Mouse (Mus musculus): ENCODE results near the gene Ipo4.

Ipo4 gene

DNA sequence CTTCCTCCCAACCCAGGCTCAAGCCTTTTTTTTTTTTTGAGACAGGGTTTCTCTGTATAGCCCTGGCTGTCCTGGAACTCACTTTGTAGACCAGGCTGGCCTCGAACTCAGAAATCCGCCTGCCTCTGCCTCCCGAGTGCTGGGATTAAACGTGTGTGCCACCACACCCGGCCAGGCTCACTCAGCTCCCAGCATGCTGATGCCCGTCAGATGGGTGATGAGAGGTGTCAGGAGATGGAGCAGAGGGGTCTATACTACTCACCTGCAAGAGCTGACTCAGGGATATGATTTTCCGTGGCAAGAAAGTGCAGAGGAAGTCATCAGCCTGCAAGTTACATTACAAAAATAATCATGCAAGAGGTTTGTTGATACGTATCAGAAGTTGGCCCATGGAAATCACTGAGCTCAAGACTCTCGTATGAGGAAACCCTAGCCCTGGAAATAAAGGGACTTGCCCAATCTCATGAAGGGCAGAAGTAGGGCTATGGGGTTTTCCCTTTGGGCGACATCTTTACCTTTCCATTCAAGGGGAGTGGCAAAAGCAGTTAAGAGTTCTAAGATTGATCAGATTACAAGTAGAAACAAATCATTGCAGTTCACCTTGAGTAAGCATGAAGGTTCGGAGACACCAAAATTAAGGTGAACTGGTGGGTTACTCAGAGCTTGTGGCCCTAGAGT is 45.8 kb downstream of the Ipo4 start:
- peak; percentile 57 for DNase-seq (ENCODE audit: low read depth)

DNA sequence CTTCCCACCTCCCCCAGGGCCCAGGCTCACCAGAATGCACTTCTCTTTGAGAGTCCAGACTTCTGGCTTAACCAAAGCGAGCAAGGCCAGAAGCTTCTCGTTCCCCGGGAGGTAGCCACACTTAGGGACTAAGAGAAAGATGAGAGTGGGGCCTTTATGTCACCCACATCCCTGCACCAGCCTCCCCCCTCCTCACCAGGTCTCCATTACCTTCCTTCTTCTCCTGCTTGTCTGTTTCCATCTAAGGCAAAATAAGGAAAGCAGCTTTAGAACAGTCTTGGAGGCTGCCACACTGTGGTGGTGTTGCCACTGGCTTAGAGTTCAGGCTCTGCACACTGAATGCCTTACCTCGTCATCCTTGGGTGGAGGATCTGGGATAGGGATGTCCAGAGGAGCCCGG is 46.5 kb downstream of the Ipo4 start:
- DNase-seq (ENCODE audit: low read depth): no peak

- peak; percentile 84 for DNase-seq (ENCODE audit: low read depth)
These were observed 49.6 kb downstream of the Ipo4 start for GRCm38 (mm10) chr14:55586149-55586548.

DNA sequence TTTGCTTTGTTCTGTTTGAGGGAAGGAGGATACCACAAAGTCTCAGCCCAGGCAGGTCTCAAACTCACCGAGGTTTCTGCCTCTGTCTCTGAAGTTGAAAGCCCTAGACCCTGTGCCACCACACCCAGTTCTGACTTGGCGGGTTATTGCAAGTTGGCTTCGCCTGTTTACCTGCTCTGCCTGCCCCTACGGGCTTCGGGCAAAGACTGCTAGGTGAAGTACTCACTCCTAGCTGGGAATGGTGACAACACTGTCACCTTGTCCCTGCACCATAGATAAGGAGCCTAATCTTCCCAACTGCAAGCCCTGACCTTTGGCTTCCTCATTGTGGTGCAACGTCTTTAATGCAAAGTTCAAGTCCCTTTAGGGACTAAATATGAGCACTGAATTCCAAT is 50.2 kb downstream of the Ipo4 start:
- no peak for DNase-seq (ENCODE audit: low read depth)

DNA sequence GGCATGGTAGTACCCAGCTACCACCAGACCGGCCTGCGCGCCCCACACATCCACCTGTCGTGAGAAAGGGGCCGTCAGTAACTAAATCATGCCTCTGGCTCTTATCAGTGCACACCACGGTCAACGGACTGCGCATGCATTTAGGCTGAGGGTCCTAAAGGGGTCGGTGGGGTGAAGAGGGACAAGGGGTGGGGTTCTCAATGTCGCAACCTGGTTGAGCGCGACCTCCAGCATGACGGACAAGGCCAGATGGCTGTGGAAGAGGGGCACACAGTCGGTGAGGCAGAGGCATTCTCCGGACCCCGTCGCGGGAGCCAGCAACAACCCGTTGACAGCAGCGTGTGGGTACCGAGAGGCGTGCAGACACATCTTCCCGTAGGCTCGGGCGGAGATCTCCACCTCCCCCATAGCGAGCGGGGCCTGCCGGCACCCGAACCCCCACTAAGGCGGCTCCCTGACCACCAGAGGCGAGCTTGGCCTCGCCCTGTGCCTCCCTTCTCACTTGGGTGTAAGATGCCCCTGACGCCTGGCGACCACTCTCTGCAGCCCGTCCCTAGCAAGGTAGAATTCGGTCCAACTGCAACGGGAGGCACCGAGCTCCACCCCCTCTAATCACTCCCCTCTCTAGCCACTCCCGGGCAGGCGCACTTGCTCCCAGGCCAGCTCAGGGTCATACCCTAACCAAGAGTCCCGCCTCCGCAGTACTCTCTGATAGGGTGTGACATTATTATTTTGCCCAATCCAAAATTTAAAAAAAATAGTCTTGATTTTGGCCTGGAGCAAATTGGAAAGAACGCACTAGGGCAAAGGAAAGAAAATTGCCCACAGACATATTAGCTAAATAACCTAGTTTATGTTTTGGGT is 50.8 kb downstream of the Ipo4 start, which contains the start of gene Emc9:
Gene Emc9 (minus strand): TSS at position 601 of the 864 bp plus-strand sequence.
- DNase-seq (ENCODE audit: low read depth): peak; percentile 84

GRCm38 (mm10) chr14:55584303-55584701 is 51.5 kb downstream of the Ipo4 start:
- no peak for DNase-seq (ENCODE audit: low read depth)

DNA sequence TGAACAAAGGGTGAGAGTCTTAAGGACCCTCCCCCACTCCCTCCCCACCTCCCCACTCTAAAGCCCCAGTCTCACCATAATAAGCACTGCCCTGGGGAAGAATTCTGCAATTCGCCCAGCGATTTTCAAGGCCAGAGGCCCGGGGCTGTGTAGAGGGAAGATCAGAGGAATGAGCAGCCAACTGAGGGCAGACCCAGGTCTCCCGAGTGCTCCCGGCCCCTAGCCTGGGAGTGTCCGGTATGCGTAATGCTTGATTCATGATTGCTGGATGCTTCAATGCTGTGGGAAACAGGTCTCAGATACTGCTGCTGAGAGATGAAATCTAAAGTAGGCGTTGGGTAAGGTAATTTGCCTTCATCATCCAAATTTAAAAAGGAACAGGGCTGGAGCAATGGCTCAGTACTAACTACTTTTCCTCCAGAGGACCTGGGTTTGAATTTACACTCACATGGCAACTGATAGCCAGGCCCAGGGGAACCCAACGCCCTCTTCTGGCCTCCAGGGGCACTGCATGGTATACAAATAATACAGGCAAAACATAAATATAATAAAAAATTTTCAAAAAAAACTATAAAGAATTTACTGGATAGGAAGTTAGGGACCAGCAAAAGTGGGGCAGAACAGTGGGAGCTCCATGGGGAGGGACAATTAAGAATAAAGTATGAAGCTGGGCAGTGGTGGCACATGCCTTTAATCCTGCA is 53.6 kb downstream of the Ipo4 start:
- DNase-seq (ENCODE audit: low read depth): peak; percentile 34

- no peak for DNase-seq (ENCODE audit: low read depth)
These were observed 55.0 kb downstream of the Ipo4 start for GRCm38 (mm10) chr14:55580731-55581130.

- no peak for DNase-seq (ENCODE audit: low read depth)
These were observed 56.0 kb downstream of the Ipo4 start for GRCm38 (mm10) chr14:55579511-55580496.

GRCm38 (mm10) chr14:55578668-55579269 is 57.0 kb downstream of the Ipo4 start:
- peak; percentile 77 for DNase-seq (ENCODE audit: low read depth)

DNA sequence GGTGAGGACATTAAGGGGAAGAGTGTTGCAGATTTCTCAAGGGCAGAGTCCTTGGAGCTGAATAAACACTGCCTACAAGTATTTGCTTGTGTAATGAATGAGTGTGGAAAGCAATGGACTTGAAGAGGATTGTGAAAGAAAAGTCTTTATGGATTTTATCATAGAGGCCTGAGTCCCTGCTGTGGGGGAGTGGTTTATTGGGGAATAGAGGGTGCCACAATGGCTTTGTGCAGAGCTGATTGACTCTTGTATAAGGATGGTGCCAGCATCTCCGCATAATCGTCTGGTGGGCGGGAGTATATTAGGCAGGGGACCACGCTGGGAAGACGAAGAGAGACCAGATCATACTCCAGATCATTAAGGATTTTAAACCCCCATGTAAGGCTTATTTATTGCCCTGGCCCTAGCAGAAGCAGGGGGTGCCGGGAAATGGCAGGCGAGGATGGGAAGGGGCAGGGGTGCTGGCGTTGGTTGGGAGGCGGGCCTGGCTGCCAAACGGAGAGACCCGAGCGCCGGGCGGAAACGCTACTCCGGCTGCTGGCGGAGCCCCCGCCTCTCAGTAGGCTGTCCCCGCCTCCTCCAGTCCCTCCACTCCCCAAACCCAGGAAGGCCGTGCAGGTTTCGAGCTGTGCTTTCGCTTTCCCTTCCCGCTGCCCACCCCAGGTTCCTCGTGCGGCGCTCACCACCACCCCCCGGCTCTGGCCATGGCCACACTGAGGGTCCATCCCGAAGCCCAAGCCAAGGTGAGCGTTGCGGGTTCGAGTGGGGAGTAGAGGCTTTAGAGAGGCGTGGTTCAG is 57.7 kb downstream of the Ipo4 start, which contains the start of gene Psme1:
Gene Psme1 (plus strand): TSS at position 253 of the 797 bp plus-strand sequence.
- peak; percentile 88 for DNase-seq (ENCODE audit: low read depth)

GRCm38 (mm10) chr14:55576376-55576775 is 59.4 kb downstream of the Ipo4 start:
- no peak for DNase-seq (ENCODE audit: low read depth)

DNA sequence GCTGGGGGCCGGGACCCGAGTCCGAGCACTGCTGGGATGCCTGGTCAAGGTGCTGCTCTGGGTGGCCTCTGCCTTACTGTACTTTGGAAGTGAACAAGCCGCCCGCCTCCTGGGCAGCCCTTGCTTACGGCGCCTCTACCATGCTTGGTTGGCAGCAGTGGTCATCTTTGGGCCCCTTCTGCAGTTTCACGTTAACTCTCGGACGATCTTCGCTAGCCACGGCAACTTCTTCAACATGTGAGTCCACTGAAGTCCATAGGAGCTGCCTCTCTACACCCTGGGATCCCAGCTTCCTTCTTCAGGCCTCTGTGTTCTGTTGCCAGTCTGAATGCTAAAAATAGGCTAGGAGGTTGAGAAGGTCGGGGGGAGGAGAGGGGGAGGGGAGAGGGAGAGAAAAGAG is 60.0 kb downstream of the Ipo4 start:
- DNase-seq (ENCODE audit: low read depth): no peak
